Mouse (Mus musculus): ENCODE measurements around the gene Casq2. TPM values are rescaled to one million over a fixed set of nuclear protein-coding genes. Genes with fewer than 3 reads are reported as not detected.

Casq2 gene
- polyA plus RNA-seq, 1 experiment from 2014 or later, result not detected

GRCm38 (mm10) chr3:102193488-102194290 lies 107.5 kb downstream of the Casq2 start:
- H3K36me3 ChIP-seq, result 0 out of 2 replicates have a peak, but pooled peaks cover 3% of the 10 kb centered on the region
- H3K4me3 ChIP-seq, result peak overlapping the region; percentile 41
- peaks cover 86% of the 10 kb centered on the region for H3K27me3 ChIP-seq (ENCODE audit: low read depth, poor library complexity, severe bottlenecking)
- H3K9me3 ChIP-seq (replicated peaks), result no peaks in the 10 kb centered on the region
- H3K27ac ChIP-seq (replicated peaks), result peak overlapping the region; percentile 77
- WGBS, result 4% methylated on average over 20 of the region's 20 CpGs
- peak; percentile 53 for DNase-seq (ENCODE audit: low spot score)
- peaks cover 95% of the 10 kb centered on the region for H3K4me1 ChIP-seq

- Histone ChIP-seq H3K4me1 (peaks cover 94% of the 10 kb centered on the region), H3K27me3 (ENCODE audit: low read depth, poor library complexity, severe bottlenecking) (peaks cover 93% of the 10 kb centered on the region), H3K27ac (replicated peaks) (peak overlapping the region; percentile 77), H3K4me3 (peak overlapping the region; percentile 41), H3K36me3 (0 out of 2 replicates have a peak, but pooled peaks cover 3% of the 10 kb centered on the region), H3K9me3 (replicated peaks) (no peaks in the 10 kb centered on the region)
- WGBS, result 4% methylated on average over 11 of the region's 11 CpGs
- DNase-seq (ENCODE audit: low spot score), result peak; percentile 57
These were observed 108.3 kb downstream of the Casq2 start for GRCm38 (mm10) chr3:102194291-102195051.

- no peak overlapping the region for H3K27ac ChIP-seq (replicated peaks)
- H3K4me1 ChIP-seq, result peaks cover 92% of the 10 kb centered on the region
- no peak overlapping the region for H3K4me3 ChIP-seq
- H3K27me3 ChIP-seq (ENCODE audit: low read depth, poor library complexity, severe bottlenecking), result peaks cover 98% of the 10 kb centered on the region
- DNase-seq (ENCODE audit: low spot score), result no peak
- H3K36me3 ChIP-seq, result 0 out of 2 replicates have a peak, but pooled peaks cover 3% of the 10 kb centered on the region
- WGBS, result 29% methylated on average over 2 of the region's 2 CpGs
- no peaks in the 10 kb centered on the region for H3K9me3 ChIP-seq (replicated peaks)
These were observed 109.5 kb downstream of the Casq2 start for GRCm38 (mm10) chr3:102195762-102196161.

Other genes starting within 250 kb of the Casq2 start
- 0.43 and 0.60 TPM in 2 replicates for gene Mab21l3, start 237.5 kb upstream of the Casq2 start, polyA plus RNA-seq (2016; fragmentation: Nextera tagmentation; extraction: Ambion mirVana)
- 3.7 and 5.0 TPM in 2 replicates for gene Slc22a15, start 162.0 kb upstream of the Casq2 start, polyA plus RNA-seq (2016; fragmentation: Nextera tagmentation; extraction: Ambion mirVana)
- gene Nhlh2, start 76.3 kb upstream of the Casq2 start, polyA plus RNA-seq (2016; fragmentation: Nextera tagmentation; extraction: Ambion mirVana), result 33.8 and 58.4 TPM in 2 replicates
- 11.0 and 13.1 TPM in 2 replicates for gene Vangl1, start 118.3 kb downstream of the Casq2 start, polyA plus RNA-seq (2016; fragmentation: Nextera tagmentation; extraction: Ambion mirVana)